ENCODE assay signal across 26 mouse cellular contexts in the genomic region with DNA sequence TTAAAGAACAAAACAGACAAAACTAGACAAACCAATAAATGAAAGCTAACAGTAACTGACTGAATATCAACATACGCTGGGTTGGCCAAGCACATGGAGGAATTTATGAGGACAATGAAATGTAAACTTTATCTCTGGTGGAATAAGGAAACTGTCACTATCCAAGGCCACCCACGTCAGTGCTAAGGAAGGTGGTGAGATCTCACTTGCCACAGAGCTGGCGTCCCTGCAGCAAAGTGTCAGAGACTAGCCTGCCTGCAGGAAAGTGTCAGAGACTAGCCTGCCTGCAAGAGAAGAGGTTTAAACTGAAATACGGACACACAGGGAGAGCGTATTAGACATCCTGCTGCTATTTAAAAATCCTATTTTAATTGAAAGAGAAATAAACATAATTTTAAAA. TPM values are rescaled to one million over a fixed set of nuclear protein-coding genes. Genes with fewer than 3 reads are reported as not detected.
"Had no signal": no experiment of that assay in that cellular context is flagged by ENCODE, and none has a peak within 500 bp of the region (broad histone marks: within the 10 kb centered on the region; RNA-seq: fewer than 3 reads in every experiment).

No protein-coding gene starts in this region.

- DNase-seq: kidney, adult 2 months; kidney, postnatal 25 days; layer of hippocampus, adult 9-11 months; liver; lung, adult 2 months; lung, postnatal 14 days; thymus, adult 2 months; thymus, postnatal 14 days; thymus, postnatal 4 days had no signal

- H3K4me2 ChIP-seq: limb, embryonic 13.5 days; liver, embryonic 12.5 days; liver, embryonic 15.5 days; midbrain, embryonic 13.5 days; neural tube, embryonic 13.5 days had no signal

- ATAC-seq: inflammation-experienced regulatory T-cells, adult 6 months; liver, embryonic 12.5 days; midbrain, embryonic 13.5 days; midbrain, embryonic 16.5 days had no signal

- H3K27me3 ChIP-seq: limb, embryonic 13.5 days; liver, embryonic 12.5 days; midbrain, embryonic 13.5 days; neural tube, embryonic 13.5 days had no signal

- H3K9ac ChIP-seq: limb, embryonic 13.5 days; liver, embryonic 12.5 days; liver, embryonic 15.5 days; midbrain, embryonic 13.5 days; neural tube, embryonic 13.5 days had no signal

- H3K27ac ChIP-seq: kidney, postnatal 0 days; layer of hippocampus, adult 2 months; limb, embryonic 10.5 days; limb, embryonic 13.5 days; liver, embryonic 12.5 days; liver, embryonic 15.5 days; midbrain, embryonic 10.5 days; midbrain, embryonic 13.5 days; neural tube, embryonic 13.5 days; stomach, postnatal 0 days had no signal

- H3K36me3 ChIP-seq: limb, embryonic 10.5 days; limb, embryonic 13.5 days; liver, embryonic 12.5 days; liver, embryonic 15.5 days; midbrain, embryonic 10.5 days; midbrain, embryonic 13.5 days; neural tube, embryonic 13.5 days had no signal

- H3K4me1 ChIP-seq: limb, embryonic 10.5 days; limb, embryonic 13.5 days; liver, embryonic 15.5 days; megakaryocyte, embryonic 14.5 days; midbrain, embryonic 10.5 days; midbrain, embryonic 13.5 days; neural tube, embryonic 13.5 days had no signal

- H3K4me3 ChIP-seq: layer of hippocampus, adult 2 months; limb, embryonic 10.5 days; limb, embryonic 13.5 days; liver, embryonic 12.5 days; liver, embryonic 15.5 days; megakaryocyte, embryonic 14.5 days; midbrain, embryonic 10.5 days; midbrain, embryonic 13.5 days; myocyte; neural tube, embryonic 13.5 days had no signal

- H3K9me3 ChIP-seq: limb, embryonic 10.5 days; limb, embryonic 13.5 days; liver, embryonic 12.5 days; liver, embryonic 15.5 days; midbrain, embryonic 10.5 days; midbrain, embryonic 13.5 days; neural tube, embryonic 13.5 days had no signal

RNA-seq across cellular contexts. Expression of gene Nkx1-2, which starts 12.3 kb away (rescaled TPM):
- polyA plus RNA-seq: inflammation-experienced regulatory T-cells, adult 6 months; kidney, adult 2 months; kidney, embryonic 14.5 days; large intestine, adult 2 months; limb, embryonic 10.5 days; liver, embryonic 12.5 days; liver, embryonic 15.5 days; lung, adult 2 months; myocyte; stomach, embryonic 14.5 days; stomach, postnatal 0 days had no signal
